Mouse (Mus musculus) T-helper 1 cell (primary cell): Measurements from ENCODE around the gene Bet1.

Experiments used
- in situ Hi-C: fragments of 300-600 bp; cut with MboI, MseI; formaldehyde crosslinking; loops from one replicate; pipeline ENCODE4 v1.15.1; 2025; ENCODE audit warnings: high pct_unique_total_duplicates

The Bet1 gene

DNA sequence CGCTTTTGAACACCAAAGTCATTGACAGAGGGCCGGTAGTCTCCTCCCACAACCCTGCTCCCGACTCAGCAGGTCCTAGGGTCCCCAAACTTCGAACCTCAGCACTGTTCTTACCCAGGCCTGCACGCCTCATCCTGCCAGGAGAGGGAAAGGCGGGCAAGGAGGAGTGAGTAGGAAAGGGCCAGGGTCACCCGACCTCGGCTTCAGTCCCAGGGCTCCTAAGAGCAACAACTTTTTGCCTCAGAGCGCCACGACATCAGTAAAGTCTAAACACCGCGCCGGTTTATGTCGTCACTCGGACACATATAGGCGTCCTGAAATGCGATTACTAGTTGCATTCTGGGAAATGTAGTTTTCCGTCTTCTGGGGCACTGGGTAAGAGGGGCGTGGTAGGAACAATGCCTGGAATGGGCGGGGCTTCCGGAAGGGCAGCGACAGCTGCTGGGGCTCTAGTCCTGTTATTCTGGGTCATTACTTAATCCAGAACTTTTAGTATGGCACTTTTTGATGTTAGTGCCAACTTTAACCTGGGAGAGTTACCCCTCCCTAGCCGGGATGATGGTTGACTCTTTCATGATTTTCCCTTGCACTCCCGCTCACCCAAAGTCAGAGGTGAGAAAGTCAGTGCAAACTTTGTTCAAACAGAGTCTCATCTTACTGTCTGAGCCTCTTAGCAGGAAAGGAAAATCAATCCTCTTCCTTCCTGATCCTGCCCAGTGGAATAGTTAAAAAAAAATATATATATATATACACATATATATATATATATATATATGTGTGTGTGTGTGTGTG is at the start of gene Bet1:
Bet1 (minus strand) TSS at position 310 of the 792 bp plus-strand sequence.
- in situ Hi-C loops = no loop called here

DNA sequence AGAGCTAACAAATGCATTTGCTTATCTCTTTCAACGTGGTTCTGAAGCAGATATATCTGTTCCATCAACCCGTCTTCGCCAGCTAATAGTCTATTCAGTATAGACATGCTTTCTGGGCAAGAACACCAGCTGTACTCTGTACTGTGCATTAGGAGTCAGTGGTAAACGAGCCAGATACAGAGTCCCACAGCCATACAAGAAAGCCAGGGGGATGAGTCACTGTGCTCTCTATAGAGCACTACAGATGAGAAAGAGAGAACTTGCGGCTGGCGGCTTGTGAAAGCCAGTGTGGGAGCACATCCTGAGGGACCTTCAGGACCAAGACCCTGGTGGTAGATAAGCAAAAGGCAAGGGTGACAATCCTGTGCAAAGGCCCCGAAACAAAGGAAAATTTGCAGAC is 45.5 kb upstream of the Bet1 start:
- in situ Hi-C loops = no loop called here

DNA sequence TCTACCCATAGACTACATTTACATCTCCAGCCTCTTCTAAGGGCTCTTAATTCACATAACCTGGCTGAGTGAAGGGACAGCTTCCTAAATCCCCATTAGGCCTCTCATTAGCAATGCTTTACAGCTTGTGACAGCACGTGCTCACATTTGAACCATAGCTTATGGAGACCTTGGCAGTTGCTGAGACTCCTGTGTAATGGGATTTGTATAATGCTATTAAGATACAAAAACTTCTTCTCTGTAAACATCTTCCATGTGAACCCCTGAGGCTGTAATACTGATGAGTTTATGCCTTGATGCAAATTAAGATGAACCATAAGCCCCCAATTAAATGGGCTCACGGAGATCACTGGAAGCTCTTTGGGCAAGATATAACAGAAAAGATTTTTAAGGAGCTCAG is 44.4 kb upstream of the Bet1 start:
- in situ Hi-C loops = no loop called here

DNA sequence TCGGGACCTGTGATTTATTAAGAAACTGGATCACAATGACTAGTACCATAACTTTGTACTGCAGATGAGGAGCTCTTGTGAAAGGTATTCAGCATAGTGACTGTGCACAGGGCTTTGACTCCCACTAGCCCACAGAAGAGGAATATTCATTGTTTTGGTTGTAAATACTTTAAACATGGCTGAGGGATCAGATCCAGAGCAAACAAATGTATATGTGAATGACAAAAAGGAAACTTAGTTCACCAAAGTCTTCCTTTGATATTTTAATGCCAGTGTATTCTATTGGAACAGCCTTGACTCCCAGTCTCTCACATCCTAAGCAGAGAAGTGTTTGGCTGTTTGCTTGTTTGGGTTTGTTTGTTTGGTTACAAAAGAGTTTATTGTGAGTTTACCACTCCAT is 31.8 kb upstream of the Bet1 start:
- in situ Hi-C loops = no loop called here

DNA sequence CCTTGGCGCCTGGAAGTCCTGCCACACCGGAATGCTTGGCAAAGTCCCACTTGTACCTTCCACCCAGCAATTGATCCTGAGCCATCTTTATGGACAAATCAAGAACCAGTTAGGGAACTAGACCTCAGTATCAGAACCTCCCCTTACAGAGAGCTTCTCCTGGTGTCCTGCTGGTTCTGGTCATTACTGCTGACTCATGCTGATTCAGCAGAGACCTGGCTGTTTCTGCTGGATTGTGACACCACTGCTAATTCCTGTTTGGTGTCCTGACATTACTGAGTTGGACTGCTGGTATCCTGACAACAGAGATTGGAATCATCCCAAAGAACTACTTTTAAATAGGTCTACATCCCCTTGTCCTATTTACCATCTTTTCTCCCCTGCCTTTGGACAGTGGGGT is 3.7 kb upstream of the Bet1 start:
- in situ Hi-C loops = no loop called here

DNA sequence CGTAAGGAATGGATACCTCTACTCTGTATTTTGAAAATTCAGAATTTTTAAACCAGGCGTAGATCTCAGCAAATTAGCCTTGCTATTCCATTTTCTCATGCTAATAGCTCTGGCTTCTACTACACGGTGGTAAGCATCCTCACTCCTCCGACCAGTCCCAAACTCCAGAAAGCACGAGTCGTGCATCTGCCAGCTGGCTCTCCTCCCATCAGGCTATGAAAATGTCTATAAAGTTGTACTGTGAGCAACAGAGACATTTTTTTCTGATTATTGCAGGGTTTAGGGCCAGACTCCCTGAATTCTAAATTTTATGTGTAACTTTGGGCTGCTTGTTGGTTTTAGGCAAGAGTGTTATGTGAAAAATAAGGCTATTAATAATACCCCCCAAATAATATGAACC is 14.5 kb downstream of the Bet1 start:
- in situ Hi-C loops = no loop called here

DNA sequence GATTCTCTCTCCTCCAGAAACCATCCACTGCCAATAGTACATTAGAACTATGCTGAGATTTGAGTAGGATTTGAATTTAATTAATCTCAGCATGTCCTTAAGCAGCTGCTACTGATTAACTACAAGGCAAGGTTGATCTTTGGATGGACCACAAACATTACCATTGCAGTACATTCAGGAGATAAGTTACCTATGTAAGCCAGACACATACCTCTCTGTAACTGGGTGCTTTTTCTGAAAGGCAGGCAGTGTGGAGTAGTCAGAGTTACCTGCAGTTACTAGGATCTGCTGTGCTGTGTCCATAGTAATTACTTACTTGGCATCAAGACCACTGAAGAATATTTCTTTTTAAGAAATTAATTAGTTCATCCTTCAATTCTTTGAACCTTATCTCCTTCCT is 17.1 kb downstream of the Bet1 start:
- in situ Hi-C loops = no loop called here

DNA sequence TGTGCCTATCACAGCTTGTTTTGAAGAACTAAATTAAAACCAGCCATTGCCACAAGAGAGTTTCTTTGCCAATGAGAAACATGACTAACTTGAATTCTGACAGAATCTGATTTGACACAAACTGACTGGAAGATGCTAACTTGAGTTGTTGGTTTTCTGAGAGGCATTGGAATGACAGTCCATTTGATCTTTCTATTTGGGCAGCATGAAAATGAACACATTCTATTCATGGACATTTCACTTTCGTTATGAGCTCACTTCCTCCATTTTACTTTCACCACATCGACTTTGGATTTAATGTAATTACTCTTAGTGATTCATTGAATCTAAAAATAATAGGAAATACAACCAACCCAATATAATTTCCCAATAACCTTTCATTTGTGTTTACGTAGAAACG is 32.4 kb downstream of the Bet1 start:
- in situ Hi-C loops = no loop called here

DNA sequence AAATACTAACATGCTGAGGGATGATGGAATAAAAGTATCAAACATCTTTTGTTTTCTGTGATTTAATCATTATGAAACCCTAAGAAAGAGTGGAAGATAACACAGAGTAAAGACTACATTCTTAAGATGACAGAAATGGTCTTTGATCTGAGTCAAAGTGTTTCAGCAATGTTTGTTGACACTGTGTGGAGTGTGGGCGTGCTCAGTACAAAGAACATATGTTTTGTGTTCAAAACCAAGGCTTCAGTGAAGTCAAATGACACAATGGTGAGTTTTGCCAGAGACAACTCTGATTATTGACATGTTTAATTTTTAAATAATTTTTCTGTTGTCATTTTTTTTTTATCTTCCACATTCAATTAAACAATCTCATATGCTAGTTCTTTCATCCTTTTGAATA is 33.9 kb downstream of the Bet1 start:
- in situ Hi-C loops = no loop called here

DNA sequence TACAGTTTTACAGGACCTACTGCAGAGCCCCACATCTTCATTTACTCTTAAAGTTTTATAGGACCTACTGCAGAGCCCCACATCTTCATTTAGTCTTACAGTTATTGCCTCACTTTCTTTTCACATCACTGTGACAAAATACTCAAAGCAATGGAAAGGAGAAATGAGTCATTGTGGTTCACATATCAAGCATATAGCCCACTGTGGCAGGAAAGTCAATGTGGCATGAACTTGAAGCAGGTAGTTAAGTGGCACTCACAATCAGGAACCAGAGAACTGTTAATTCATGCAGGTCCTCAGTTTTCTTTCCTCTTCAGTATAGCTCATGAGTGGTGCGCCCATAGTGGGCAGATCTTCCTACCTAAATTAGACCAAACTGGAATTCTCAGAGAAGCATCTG is 39.6 kb downstream of the Bet1 start:
- in situ Hi-C loops = no loop called here

DNA sequence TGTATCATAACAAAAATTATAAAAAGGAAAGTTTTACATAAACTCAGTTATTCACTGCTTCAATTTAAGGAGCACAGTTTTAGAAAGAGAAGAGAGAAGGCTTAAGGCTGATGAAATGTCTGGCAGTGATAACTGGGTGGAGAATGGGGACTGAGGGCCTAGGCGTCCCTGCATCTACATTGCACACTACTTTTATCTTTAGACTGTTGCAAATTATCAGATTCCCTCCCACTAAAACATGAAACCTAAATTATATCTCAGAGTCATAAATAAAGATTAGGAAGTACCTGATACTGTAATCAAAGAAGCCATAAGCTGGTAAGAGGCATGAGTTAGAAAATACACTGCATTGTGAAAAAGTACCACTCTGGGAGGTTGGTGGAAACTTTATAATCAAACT is 45.0 kb downstream of the Bet1 start:
- in situ Hi-C loops = no loop called here

DNA sequence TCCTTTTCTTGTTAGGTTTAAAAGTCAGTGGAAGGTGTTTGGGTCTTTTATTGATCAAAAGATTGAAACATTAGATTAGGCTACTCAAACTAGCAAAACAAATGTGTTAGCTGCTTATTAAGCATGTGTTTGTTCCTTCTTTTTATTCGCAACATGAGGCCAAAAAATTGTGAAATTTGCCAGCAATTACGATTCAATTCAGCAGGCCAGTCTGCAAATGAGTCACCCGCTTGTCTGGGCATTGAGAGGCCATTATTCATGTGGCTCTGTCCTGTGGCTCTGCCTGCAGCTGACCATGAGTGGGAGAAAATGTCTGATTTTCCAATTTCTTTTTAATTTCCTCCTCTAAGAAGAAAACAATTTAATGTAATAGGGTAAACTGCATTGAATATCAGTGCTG is 55.8 kb downstream of the Bet1 start:
- in situ Hi-C loops = no loop called here
